Mouse (Mus musculus) stomach, embryonic 14.5 days (tissue): ENCODE measurements around the gene Runx2. TPM values are rescaled to one million over a fixed set of nuclear protein-coding genes. Genes with fewer than 3 reads are reported as not detected.

Experiments used
- ATAC-seq: fragments of 200-750 bp; cut with Nextera tagmentation; 2 replicates; pipeline ENCODE4 v1.8.0; 2017; ENCODE audit warnings: low read depth, moderate TSS enrichment; ENCODE audit not compliant: insufficient number of reproducible peaks, insufficient read depth, low FRiP score
- H3K27ac ChIP-seq: fragments of 300-500 bp; sonication (generic); 2 replicates; pipeline ENCODE4 v1.5.1; 2014; ENCODE audit warnings: mild to moderate bottlenecking, low read length, moderate library complexity, mixed read lengths
- H3K27me3 ChIP-seq: fragments of 300-500 bp; sonication (generic); 2 replicates; pipeline ENCODE4 v1.6.1; 2014; ENCODE audit warnings: low read length, control low read depth, mixed read lengths; ENCODE audit not compliant: control insufficient read depth, insufficient read depth
- H3K36me3 ChIP-seq: fragments of 300-500 bp; sonication (generic); 2 replicates; pipeline ENCODE4 v1.6.1; 2014; ENCODE audit warnings: mild to moderate bottlenecking, control low read depth, low read length, moderate library complexity, mixed read lengths; ENCODE audit not compliant: control insufficient read depth, insufficient read depth
- H3K4me1 ChIP-seq: fragments of 300-500 bp; sonication (generic); 2 replicates; pipeline ENCODE4 v1.6.1; 2014; ENCODE audit warnings: low read length, control low read depth, mixed read lengths; ENCODE audit not compliant: control insufficient read depth, insufficient read depth
- H3K4me2 ChIP-seq: fragments of 300-500 bp; sonication (generic); replicated peaks from 2 replicates; pipeline ENCODE4 v1.6.1; 2014; ENCODE audit warnings: low read depth, low read length, control low read depth
- H3K4me3 ChIP-seq: fragments of 300-500 bp; sonication (generic); 2 replicates; pipeline ENCODE4 v1.5.1; 2014; ENCODE audit warnings: low read depth, low read length, control low read depth
- H3K9ac ChIP-seq: fragments of 300-500 bp; sonication (generic); replicated peaks from 2 replicates; pipeline ENCODE4 v1.6.1; 2014; ENCODE audit warnings: low read depth, mild to moderate bottlenecking, control low read depth, low read length, moderate library complexity, mixed read lengths
- H3K9me3 ChIP-seq: fragments of 300-500 bp; sonication (generic); 2 replicates; pipeline ENCODE4 v1.6.1; 2016; ENCODE audit warnings: low read depth, low read length, control low read depth; ENCODE audit not compliant: control insufficient read depth
- WGBS: fragments of 180-500 bp; shearing (Covaris S2); extraction: QIAGEN DNeasy Blood & Tissue Kit; methylation state at CpG from one replicate; pipeline ENCODE4 v1.1.7; 2014; 5-methylcytosine and 5-hydroxymethylcytosine counted together
- polyA plus RNA-seq: library from polyadenylated mRNA; unstranded; fragments of >200 nt; fragmentation: Nextera tagmentation; extraction: Ambion mirVana; gene quantifications from 2 replicates; pipeline ENCODE4 v1.2.1, GENCODE M21; 2014

Runx2 gene
- polyA plus RNA-seq, 1 experiment from 2014 or later: 1.00 TPM

GRCm38 (mm10) chr17:44502176-44502575 is 312.4 kb downstream of the Runx2 start:
- 88% methylated on average over 5 of the region's 5 CpGs for WGBS
- Histone ChIP-seq H3K27ac (no peak overlapping the region), H3K4me3 (no peak overlapping the region), H3K36me3 (no peaks in the 10 kb centered on the region), H3K4me2 (no peak overlapping the region), H3K9ac (no peak overlapping the region), H3K9me3 (no peaks in the 10 kb centered on the region), H3K4me1 (no peaks in the 10 kb centered on the region), H3K27me3 (no peaks in the 10 kb centered on the region)
- ATAC-seq: no peak

GRCm38 (mm10) chr17:44500306-44500899 is 314.2 kb downstream of the Runx2 start:
- no peaks in the 10 kb centered on the region for H3K27me3 ChIP-seq
- no peaks in the 10 kb centered on the region for H3K4me1 ChIP-seq
- no peaks in the 10 kb centered on the region for H3K36me3 ChIP-seq
- WGBS: 72% methylated on average over 11 of the region's 11 CpGs
- H3K9ac ChIP-seq: no peak overlapping the region
- no peaks in the 10 kb centered on the region for H3K9me3 ChIP-seq
- no peak overlapping the region for H3K27ac ChIP-seq
- no peak for ATAC-seq
- no peak overlapping the region for H3K4me2 ChIP-seq
- H3K4me3 ChIP-seq: no peak overlapping the region

GRCm38 (mm10) chr17:44490164-44490794 is 324.3 kb downstream of the Runx2 start:
- no peak overlapping the region for H3K9ac ChIP-seq
- 32% methylated on average over 11 of the region's 11 CpGs for WGBS

GRCm38 (mm10) chr17:44489346-44489745 is 325.3 kb downstream of the Runx2 start:
- Histone ChIP-seq H3K4me3 (no peak overlapping the region), H3K27ac (no peak overlapping the region), H3K9ac (no peak overlapping the region), H3K4me1 (peaks cover 3% of the 10 kb centered on the region; the same call in 1 of the 2 replicates), H3K4me2 (no peak overlapping the region), H3K27me3 (no peaks in the 10 kb centered on the region), H3K9me3 (no peaks in the 10 kb centered on the region), H3K36me3 (no peaks in the 10 kb centered on the region)
- WGBS: 81% methylated on average over 6 of the region's 6 CpGs
- no peak for ATAC-seq

More at GRCm38 (mm10) chr17:44490164-44490794, 324.3 kb downstream of the Runx2 start:
- Histone ChIP-seq H3K36me3 (no peaks in the 10 kb centered on the region), H3K4me3 (no peak overlapping the region), H3K4me1 (peaks cover 3% of the 10 kb centered on the region; the same call in 1 of the 2 replicates), H3K27me3 (no peaks in the 10 kb centered on the region), H3K4me2 (no peak overlapping the region), H3K27ac (no peak overlapping the region), H3K9me3 (no peaks in the 10 kb centered on the region)
- ATAC-seq: no peak

GRCm38 (mm10) chr17:44487514-44488244 is 326.9 kb downstream of the Runx2 start:
- H3K4me2 ChIP-seq: no peak overlapping the region
- no peak overlapping the region for H3K27ac ChIP-seq
- H3K27me3 ChIP-seq: no peaks in the 10 kb centered on the region
- 77% methylated on average over 10 of the region's 10 CpGs for WGBS
- H3K36me3 ChIP-seq: no peaks in the 10 kb centered on the region
- no peak overlapping the region for H3K4me3 ChIP-seq
- no peak overlapping the region for H3K9ac ChIP-seq
- no peaks in the 10 kb centered on the region for H3K9me3 ChIP-seq
- no peak for ATAC-seq
- H3K4me1 ChIP-seq: peaks cover 3% of the 10 kb centered on the region; the same call in 1 of the 2 replicates

- Histone ChIP-seq H3K4me1 (peaks cover 3% of the 10 kb centered on the region; the same call in 1 of the 2 replicates), H3K27me3 (no peaks in the 10 kb centered on the region), H3K9me3 (no peaks in the 10 kb centered on the region), H3K27ac (no peak overlapping the region), H3K4me3 (no peak overlapping the region), H3K4me2 (no peak overlapping the region), H3K9ac (no peak overlapping the region), H3K36me3 (no peaks in the 10 kb centered on the region)
- no peak for ATAC-seq
- WGBS: 84% methylated on average over 5 of the region's 5 CpGs
Observed at GRCm38 (mm10) chr17:44485337-44485736, 329.3 kb downstream of the Runx2 start.

- Histone ChIP-seq H3K4me3 (no peak overlapping the region), H3K4me2 (no peak overlapping the region), H3K27ac (no peak overlapping the region), H3K4me1 (no peaks in the 10 kb centered on the region), H3K36me3 (no peaks in the 10 kb centered on the region), H3K27me3 (no peaks in the 10 kb centered on the region), H3K9ac (no peak overlapping the region), H3K9me3 (no peaks in the 10 kb centered on the region)
- ATAC-seq: no peak
- WGBS: 57% methylated on average over 5 of the region's 5 CpGs
Observed at GRCm38 (mm10) chr17:44479918-44480317, 334.7 kb downstream of the Runx2 start.

GRCm38 (mm10) chr17:44479491-44479890 is 335.1 kb downstream of the Runx2 start:
- H3K4me2 ChIP-seq: no peak overlapping the region
- no peaks in the 10 kb centered on the region for H3K4me1 ChIP-seq
- H3K4me3 ChIP-seq: no peak overlapping the region
- no peaks in the 10 kb centered on the region for H3K9me3 ChIP-seq
- ATAC-seq: no peak
- 71% methylated on average over 4 of the region's 4 CpGs for WGBS
- no peak overlapping the region for H3K9ac ChIP-seq
- no peaks in the 10 kb centered on the region for H3K27me3 ChIP-seq
- H3K36me3 ChIP-seq: no peaks in the 10 kb centered on the region
- no peak overlapping the region for H3K27ac ChIP-seq
